Mouse (Mus musculus) C2C12 (cell line): Measurements from ENCODE around the gene 9130213A22Rik.

Experiments used
- CTCF ChIP-seq: IDR thresholded peaks from one replicate; pipeline ENCODE4 v1.5.1; 2011; ENCODE audit not compliant: control insufficient read depth, insufficient read depth, insufficient read length
- MYOD1 ChIP-seq: IDR thresholded peaks from one replicate; pipeline ENCODE4 v1.6.1; 2011; ENCODE audit warnings: low read depth; ENCODE audit not compliant: control insufficient read depth, insufficient read length
- MYOG ChIP-seq: IDR thresholded peaks from one replicate; pipeline ENCODE4 v1.6.1; 2011; ENCODE audit not compliant: control insufficient read depth, insufficient read length; ENCODE audit errors: extremely low read depth

DNA sequence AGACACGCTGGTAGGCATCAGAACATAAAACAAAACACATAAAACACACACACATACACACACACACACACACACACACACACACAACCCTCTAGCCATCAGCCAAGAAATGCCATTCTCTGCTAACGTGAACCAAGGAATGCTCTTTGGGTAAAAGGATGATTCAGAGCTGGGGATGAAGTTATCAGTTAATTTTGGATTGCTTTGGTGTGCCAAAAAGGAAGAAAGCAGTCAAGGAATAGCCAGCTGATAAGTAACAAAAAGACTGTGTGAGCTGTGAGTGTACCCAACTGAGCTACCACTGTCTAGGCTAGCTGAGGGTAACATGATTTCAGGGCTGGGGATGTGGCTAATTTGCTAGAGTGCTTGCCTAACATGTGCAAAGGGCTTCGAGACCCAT is 8.4 kb downstream of the 9130213A22Rik start:
- no peak for TF ChIP-seq CTCF
- no peak for TF ChIP-seq MYOD1
- TF ChIP-seq MYOG = no peak
